Mouse (Mus musculus) embryo, embryonic 11.5 days (tissue): ENCODE data around the gene Poc1b.

Experiments used
- DNase-seq: peaks from one replicate; pipeline ENCODE4 v3.0.0-alpha.2; 2012; ENCODE audit warnings: low read depth, low spot score

The Poc1b gene

DNA sequence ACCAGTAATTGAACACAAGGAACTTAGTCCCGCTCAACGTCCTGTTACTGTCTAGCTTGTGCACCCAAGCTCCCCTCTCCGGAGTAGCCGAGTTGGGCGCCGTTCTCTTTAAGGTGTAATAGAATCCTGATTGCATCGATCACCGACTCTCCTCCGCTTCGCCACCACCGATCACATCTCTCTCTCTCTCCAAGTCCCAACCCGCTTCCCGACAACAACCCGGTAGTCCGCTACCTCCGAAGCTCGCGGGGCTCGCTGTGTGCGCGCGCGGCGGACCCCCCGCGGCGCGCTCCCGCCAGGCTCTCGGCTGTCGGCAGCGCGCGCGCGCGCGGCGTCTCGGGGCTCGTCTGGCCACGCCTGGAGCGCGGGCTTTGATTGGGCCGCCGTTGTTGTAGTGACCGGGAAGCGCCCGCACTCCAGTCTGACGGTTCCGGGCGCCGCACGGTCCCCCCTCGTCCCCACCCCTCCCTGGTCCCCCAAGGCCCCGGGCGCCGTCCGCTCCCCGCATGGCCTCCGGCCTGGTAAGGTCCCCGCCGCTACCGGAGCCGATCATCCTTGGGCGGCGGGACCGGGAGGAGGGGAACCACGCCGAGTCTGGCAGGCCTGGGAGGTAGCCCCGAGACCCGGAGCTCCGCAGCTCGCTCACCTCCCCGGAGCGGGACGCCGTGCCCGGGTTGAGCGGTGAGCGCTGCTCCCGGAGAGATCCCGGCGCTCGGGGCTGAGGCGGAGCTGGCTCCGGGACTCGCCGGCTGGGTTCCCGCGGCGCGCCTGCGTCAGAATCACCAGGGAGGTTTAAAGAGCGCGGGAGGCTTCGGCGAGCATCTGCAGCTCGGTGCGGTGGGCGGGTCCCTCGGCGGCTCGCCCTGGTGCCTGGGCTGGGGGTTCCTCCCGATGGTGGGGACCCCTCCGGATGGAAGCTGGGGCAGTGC is at the start of gene Poc1b:
Poc1b (plus strand) TSS at position 334 of the 929 bp plus-strand sequence.
- peak; percentile 81 for DNase-seq

- no peak for DNase-seq
Observed at GRCm38 (mm10) chr10:99060588-99060987, 46.2 kb upstream of the Poc1b start.

DNA sequence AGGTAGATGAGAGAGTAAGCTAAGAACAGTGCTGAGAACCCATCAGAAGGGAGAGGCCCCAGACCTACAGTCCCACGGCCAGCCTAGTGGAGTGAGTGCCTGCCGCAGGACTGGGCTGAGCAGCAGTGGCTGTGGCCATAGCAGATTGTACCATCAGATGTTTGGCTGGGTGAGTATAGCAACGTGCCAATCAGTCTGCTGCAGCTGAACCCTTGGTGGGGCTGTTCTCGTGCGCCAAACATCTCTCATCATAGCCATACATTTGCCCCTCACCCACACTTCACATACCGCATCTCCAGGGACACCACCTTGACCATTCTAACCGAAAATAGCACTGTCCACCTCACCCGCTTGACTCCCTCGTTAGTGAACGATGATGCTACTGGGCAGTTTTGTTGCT is 45.4 kb upstream of the Poc1b start:
- no peak for DNase-seq

DNA sequence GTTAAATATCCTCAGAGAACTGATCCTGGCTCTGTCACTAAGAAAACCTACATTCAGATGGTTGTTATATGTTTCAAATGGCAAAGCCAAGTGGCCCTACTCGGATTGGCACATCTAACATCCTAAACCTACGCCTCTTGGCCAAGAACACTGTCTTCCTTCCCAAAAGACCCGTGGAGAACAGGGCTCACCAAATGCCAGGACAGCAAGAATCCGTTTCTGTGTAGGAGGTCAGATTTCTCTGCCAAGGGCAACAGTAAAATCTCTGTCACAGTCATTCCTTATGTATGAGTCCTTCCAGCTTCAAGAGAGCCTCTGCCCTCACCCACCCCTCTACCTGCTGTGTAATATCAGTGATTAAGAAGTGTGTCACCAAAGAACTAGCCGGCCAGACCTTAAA is 44.3 kb upstream of the Poc1b start:
- DNase-seq: no peak

DNA sequence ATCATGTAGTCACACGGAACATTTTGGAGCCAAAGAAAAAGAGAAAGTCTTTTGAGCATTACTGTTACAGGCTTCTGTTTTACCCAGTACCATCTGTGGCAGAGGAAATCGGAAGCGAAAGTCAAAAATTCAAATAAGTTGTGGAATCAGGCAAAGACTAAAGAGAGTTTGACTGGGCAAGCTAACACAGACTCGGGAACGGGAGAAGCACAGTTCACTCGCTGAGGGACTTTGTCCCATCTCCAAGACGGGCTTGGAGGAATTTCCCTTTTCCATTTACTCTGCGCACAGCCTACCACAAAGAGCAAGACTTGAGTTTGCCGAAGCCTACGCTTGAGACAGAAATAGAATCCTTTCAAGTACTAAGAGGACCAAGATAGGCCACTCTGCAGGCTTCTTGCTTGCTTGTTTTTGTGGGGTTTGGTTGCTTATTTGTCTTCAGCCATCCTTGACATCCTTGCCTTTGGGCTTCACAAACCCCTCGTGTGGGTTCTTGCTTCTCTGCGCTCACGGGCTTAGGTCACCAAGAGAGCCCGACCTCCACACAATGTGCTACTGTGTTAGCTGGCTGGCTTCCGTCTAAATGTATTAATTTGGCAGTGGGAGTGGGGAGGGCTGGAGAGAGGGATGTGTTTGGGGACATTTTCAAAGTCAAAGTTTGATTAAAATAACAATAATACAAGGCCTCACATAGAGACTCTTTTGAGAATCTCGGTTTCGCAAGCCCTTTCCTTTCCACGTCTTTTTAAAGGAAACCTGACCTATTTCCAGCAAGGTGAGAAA is 30.5 kb upstream of the Poc1b start:
- DNase-seq: no peak

DNA sequence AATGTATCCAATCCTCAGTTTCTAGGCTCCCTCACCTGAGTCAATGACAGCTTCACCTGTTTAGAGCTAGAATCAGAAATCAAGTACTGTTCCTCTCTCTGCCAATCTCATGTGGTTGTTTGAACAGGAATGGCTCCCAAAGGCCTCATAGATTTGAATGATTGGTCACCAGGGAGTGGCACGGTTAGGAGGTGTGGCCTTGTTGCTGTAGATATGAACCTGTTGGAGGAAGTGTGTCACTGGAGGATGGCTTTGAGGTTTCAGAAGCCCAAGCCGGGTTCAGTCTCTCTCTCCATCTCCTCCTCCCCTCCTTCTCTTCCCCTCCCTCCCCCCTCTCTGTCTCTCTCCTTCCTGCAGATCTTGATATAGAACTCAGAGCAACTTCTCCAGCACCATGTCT is 28.2 kb upstream of the Poc1b start:
- DNase-seq: no peak

DNA sequence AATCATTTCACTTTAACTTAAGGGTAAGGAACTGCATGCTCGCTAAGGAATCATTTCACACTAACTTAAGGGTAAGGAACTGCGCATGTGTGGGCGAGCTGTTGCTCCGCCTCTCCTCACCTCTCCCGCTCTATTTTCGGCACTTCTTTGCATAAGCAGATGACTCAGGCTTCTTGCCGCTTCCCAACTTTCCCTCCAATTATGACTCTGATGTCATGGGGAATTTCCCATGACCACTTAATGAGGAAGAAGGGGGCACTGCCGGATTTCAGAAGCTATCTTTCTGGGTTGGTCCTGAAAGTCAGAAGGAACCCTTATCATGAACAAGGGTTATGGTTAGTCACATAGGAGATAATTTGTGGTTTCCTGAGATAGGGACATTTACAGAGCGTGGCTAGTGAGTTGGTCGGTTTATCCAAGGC is 25.3 kb upstream of the Poc1b start:
- DNase-seq: no peak

DNA sequence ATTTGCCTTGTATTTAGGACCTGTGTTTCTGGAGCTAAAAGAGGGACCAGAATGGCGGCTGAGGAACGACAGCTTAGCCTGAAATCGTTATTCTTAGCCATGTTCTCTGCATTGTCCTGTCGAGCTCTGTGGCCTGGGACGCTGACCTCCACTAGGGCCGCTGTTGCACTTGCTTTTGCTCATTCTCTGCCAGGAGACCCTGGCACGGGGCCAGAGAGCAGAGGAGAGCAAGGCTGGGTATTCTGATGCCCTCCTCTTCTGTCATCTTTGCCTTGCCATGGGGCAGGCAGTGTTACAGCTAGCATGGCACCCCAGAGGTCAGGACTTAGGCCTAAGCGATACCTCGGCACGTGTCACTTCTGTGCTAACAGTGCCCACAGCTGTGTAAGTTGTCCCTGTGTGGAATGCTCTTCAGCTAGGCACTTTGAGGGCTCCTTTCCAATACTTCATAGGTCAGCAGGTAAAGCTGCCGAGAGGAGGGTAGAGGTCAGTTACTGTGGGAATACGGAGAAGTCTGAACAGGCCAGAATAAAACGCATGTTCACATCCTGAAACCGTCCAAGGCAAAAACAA is 23.3 kb upstream of the Poc1b start:
- DNase-seq: no peak

DNA sequence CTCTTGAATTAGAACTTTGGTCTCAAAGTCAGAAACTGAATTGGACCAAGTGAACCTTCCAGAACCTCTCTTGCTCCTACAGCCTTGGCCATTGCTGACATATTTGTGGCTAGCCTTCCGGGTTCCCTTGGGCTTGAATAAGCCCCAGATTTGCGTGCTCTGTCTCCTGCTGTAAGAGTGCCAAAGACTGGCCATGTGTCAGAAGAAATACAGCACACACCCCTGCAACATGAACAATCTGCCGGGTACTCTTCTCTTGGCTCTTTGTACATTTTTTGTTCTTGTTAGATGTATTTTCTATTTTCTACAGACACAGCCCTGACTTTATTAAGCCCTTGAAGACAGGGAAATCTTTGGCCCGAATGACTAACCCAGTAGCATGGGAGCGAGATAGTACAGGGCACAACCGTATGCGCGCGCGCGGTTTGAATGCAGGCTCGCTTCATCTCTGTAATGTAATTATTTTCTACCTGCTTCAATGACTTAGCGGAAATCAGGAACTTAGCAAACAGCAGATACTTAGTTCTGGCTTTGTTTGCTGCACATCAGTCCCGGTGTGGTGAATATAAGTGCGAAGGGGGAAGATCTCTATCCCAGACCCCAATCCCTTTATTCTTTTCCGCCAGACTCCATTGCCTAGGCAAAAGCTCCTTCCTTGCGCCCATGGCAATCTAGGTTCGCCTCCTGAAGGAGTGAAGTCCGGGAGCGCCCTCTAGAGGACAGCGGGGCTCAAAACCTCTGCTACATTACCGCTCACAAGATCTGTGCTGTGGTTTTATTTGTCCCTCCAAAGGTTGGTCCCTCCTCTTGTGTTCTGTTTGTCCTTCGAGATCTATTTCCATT is 22.2 kb upstream of the Poc1b start:
- peak; percentile 84 for DNase-seq

- no peak for DNase-seq
Observed at GRCm38 (mm10) chr10:99085240-99085587, 21.6 kb upstream of the Poc1b start.

- no peak for DNase-seq
Observed at GRCm38 (mm10) chr10:99086029-99086428, 20.8 kb upstream of the Poc1b start.

- DNase-seq: no peak
Observed at GRCm38 (mm10) chr10:99089906-99090305, 16.9 kb upstream of the Poc1b start.

DNA sequence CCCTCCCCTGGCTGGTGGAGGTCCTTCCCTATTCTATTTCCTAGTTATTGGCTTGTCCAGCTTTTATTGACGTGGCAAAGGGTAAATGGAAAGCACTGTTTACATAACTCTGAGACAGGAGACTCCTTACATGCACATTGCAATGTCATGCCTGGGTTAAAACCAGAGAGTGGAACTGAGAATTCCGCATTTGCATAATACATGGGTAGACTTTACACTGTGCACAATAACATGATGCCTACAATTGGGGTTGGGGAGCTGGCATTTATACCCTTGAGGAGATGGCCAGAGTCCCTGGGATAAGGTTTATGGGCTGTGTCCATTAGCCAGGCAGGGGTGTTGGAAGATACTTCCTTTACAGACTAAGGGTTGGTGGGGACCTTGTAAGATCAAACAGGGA is 13.5 kb upstream of the Poc1b start:
- no peak for DNase-seq

DNA sequence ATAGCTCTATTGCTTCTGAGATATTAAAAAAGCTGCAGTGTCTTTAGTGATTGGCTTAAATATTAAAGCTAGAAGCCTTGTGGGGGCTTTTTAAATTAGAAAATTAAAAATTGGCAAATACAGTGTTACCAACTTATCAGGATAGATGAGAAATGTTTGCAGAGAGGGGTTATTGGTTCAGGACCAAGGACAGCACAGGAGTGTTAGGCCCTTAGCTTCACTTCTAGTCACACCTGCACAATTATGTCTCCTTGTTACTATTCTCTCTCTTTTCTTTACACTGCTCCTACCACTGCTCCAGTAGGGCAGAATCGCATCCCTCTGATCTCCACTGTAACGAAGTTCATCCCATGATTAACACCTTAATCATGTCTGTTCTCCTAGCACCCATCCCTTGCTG is 11.7 kb upstream of the Poc1b start:
- DNase-seq: no peak

DNA sequence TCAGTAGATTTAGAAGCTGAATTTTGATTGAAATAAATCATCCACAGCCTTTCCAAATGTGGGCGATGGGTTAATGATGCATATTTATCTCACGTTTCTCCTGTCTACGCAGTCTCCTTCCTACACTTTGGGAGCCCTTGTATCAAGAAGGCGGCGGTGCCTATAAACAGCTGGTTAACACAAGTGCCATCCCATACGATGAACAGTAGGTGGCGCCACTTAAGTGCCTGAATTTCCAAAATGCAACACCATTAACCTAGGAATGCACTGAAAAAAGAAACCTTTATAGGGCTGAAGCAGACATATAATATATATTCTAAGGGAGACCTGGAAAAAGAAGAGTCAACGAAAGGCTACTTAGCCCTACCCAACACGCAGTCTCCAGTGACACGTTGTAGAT is 9.5 kb upstream of the Poc1b start:
- DNase-seq: no peak

- DNase-seq: no peak
Observed at GRCm38 (mm10) chr10:99105522-99105921, 1.3 kb upstream of the Poc1b start.

GRCm38 (mm10) chr10:99106311-99106702 is 529 bp upstream of the Poc1b start:
- no peak for DNase-seq

- DNase-seq: peak; percentile 68
Observed at GRCm38 (mm10) chr10:99107964-99108363, 1.1 kb downstream of the Poc1b start, which contains the start of gene Galnt4. Galnt4 (plus strand) TSS chr10:99108159.

GRCm38 (mm10) chr10:99108431-99108982 is 1.7 kb downstream of the Poc1b start:
- no peak for DNase-seq

- DNase-seq: no peak
Observed at GRCm38 (mm10) chr10:99113533-99113932, 6.7 kb downstream of the Poc1b start.

- no peak for DNase-seq
Observed at GRCm38 (mm10) chr10:99114295-99114694, 7.5 kb downstream of the Poc1b start.
